Mouse (Mus musculus) MEL (cell line): ENCODE measurements around the gene Mab21l1. TPM values are rescaled to one million over a fixed set of nuclear protein-coding genes. Genes with fewer than 3 reads are reported as not detected.

ENCODE experiments used
- DNase-seq: peaks from one replicate; pipeline ENCODE4 v3.0.0; 2011; ENCODE audit warnings: low read depth, low spot score
- H3K27ac ChIP-seq: 2 replicates; pipeline ENCODE4 v1.5.1; 2012; ENCODE audit warnings: low read depth, mild to moderate bottlenecking, control low read depth, low read length, moderate library complexity; ENCODE audit not compliant: control insufficient read depth
- H3K27me3 ChIP-seq, 2 experiments: fragments of 150-350 bp in 1 of 2; sonication (generic) in 1 of 2; 2 replicates each; pipeline ENCODE4 v1.6.1; 2012; ENCODE audit warnings: low read length in 2 of 2, mild to moderate bottlenecking in 2 of 2, improper control_type of control experiment in 1 of 2, moderate library complexity in 1 of 2; ENCODE audit not compliant: insufficient read depth in 2 of 2, control insufficient read depth in 1 of 2
- H3K36me3 ChIP-seq, 2 experiments: 2 replicates each; pipeline ENCODE4 v1.6.1; 2012 to 2014; ENCODE audit warnings: low read length in 2 of 2, improper control_type of control experiment in 1 of 2, inconsistent platforms in 1 of 2, mild to moderate bottlenecking in 1 of 2; ENCODE audit not compliant: insufficient read depth in 2 of 2, control insufficient read depth in 1 of 2
- H3K4me1 ChIP-seq, 2 experiments: fragments of 150-350 bp in 1 of 2; sonication (generic) in 1 of 2; 2 replicates each; pipeline ENCODE4 v1.6.1; 2012; ENCODE audit warnings: low read length in 2 of 2, improper control_type of control experiment in 1 of 2, mild to moderate bottlenecking in 1 of 2; ENCODE audit not compliant: insufficient read depth in 2 of 2, control insufficient read depth in 1 of 2
- H3K4me3 ChIP-seq, 2 experiments: fragments of 150-350 bp in 1 of 2; sonication (generic) in 1 of 2; 2 replicates each; pipeline ENCODE4 v1.5.1; 2012; ENCODE audit warnings: low read depth in 2 of 2, low read length in 2 of 2, mild to moderate bottlenecking in 2 of 2, moderate library complexity in 2 of 2, control low read depth in 1 of 2, improper control_type of control experiment in 1 of 2; ENCODE audit not compliant: control insufficient read depth in 1 of 2, insufficient read depth in 1 of 2
- H3K79me2 ChIP-seq: 2 replicates; pipeline ENCODE4 v1.6.1; 2012; ENCODE audit warnings: mild to moderate bottlenecking, low read length, moderate library complexity; ENCODE audit not compliant: control insufficient read depth, poor library complexity, insufficient read depth
- H3K9ac ChIP-seq: 2 replicates; pipeline ENCODE4 v1.6.1; 2012; ENCODE audit warnings: low read depth, mild to moderate bottlenecking, control low read depth, low read length, moderate library complexity; ENCODE audit not compliant: control insufficient read depth, poor library complexity, severe bottlenecking
- H3K9me3 ChIP-seq: fragments of 150-350 bp; sonication (generic); replicated peaks from 2 replicates; pipeline ENCODE4 v1.6.1; 2012; ENCODE audit warnings: mild to moderate bottlenecking, low read length, improper control_type of control experiment, moderate library complexity; ENCODE audit not compliant: insufficient read depth
- BHLHE40 ChIP-seq: IDR thresholded peaks from 2 replicates; pipeline ENCODE4 v1.6.1; 2012; ENCODE audit warnings: low read depth, mild to moderate bottlenecking, inconsistent platforms, low read length, improper control_type of control experiment, borderline replicate concordance
- ELF1 ChIP-seq: IDR thresholded peaks from 2 replicates; pipeline ENCODE4 v1.6.1; 2014; ENCODE audit warnings: low read depth, mild to moderate bottlenecking, inconsistent platforms, low read length, improper control_type of control experiment, moderate library complexity
- ETS1 ChIP-seq: IDR thresholded peaks from 2 replicates; pipeline ENCODE4 v1.6.1; 2012; ENCODE audit warnings: low read depth, mild to moderate bottlenecking, inconsistent platforms, low read length, improper control_type of control experiment, moderate library complexity
- MEF2A ChIP-seq: IDR thresholded peaks from 2 replicates; pipeline ENCODE4 v1.6.1; 2014; ENCODE audit warnings: low read depth, mild to moderate bottlenecking, inconsistent platforms, low read length, improper control_type of control experiment; ENCODE audit not compliant: poor library complexity, insufficient replicate concordance, severe bottlenecking; ENCODE audit errors: extremely low read depth
- MXI1 ChIP-seq: IDR thresholded peaks from 2 replicates; pipeline ENCODE4 v1.6.1; 2011; ENCODE audit warnings: mild to moderate bottlenecking, low read depth, low read length, improper control_type of control experiment
- POLR2AphosphoS2 ChIP-seq: IDR thresholded peaks from 2 replicates; pipeline ENCODE4 v1.6.1; 2011; ENCODE audit warnings: low read length, improper control_type of control experiment
- RAD21 ChIP-seq: IDR thresholded peaks from 2 replicates; pipeline ENCODE4 v1.6.1; 2011; ENCODE audit warnings: mild to moderate bottlenecking, low read depth, low read length, improper control_type of control experiment
- SIN3A ChIP-seq: IDR thresholded peaks from 2 replicates; pipeline ENCODE4 v1.6.1; 2012; ENCODE audit warnings: low read length, improper control_type of control experiment, inconsistent platforms
- UBTF ChIP-seq: IDR thresholded peaks from 2 replicates; pipeline ENCODE4 v1.6.1; 2012; ENCODE audit warnings: low read depth, mild to moderate bottlenecking, inconsistent platforms, low read length, improper control_type of control experiment, moderate library complexity, borderline replicate concordance; ENCODE audit not compliant: insufficient read depth
- ZC3H11A ChIP-seq: IDR thresholded peaks from 2 replicates; pipeline ENCODE4 v1.6.1; 2012; ENCODE audit warnings: low read depth, mild to moderate bottlenecking, inconsistent platforms, low read length, improper control_type of control experiment
- ZNF384 ChIP-seq: IDR thresholded peaks from 2 replicates; pipeline ENCODE4 v1.6.1; 2012; ENCODE audit warnings: low read depth, mild to moderate bottlenecking, inconsistent platforms, low read length, improper control_type of control experiment
- polyA plus RNA-seq, 2 experiments: library from polyadenylated mRNA; stranded (reverse) in 1 of 2; unstranded in 1 of 2; fragments of >175 nt in 1 of 2; fragments of >200 nt in 1 of 2; gene quantifications; 2 replicates each; pipeline versions ENCODE4 v1.2.1 to v1.2.4; 2012; ENCODE audit warnings: low replicate concordance in 2 of 2, low read depth in 1 of 2; ENCODE audit not compliant: insufficient read length in 2 of 2, insufficient read depth in 1 of 2, missing spikeins in 1 of 2
- total RNA-seq: library from RNA; depleted of rRNA; stranded (reverse); fragments of 300-350 nt; gene quantifications from 2 replicates; pipeline ENCODE4 v1.2.3, GENCODE M21; 2012

The Mab21l1 gene
- total and polyA plus RNA-seq, 3 experiments = not detected

- Histone ChIP-seq H3K27me3 (peaks cover 0 to 2% of the 10 kb centered on the region in 2 experiments; a peak in 1 of 4 replicates), H3K4me1 (no peaks in the 10 kb centered on the region), H3K9ac (no peak overlapping the region), H3K79me2 (no peaks in the 10 kb centered on the region), H3K36me3 (no peaks in the 10 kb centered on the region), H3K4me3 (no peak overlapping the region), H3K27ac (no peak overlapping the region), H3K9me3 (no peaks in the 10 kb centered on the region)
- DNase-seq = no peak
- TF ChIP-seq ZNF384 (no peak), UBTF (no peak), MXI1 (no peak), RAD21 (no peak), MEF2A (no peak)
Measured at GRCm38 (mm10) chr3:55768654-55769053, 13.7 kb upstream of the Mab21l1 start.

DNA sequence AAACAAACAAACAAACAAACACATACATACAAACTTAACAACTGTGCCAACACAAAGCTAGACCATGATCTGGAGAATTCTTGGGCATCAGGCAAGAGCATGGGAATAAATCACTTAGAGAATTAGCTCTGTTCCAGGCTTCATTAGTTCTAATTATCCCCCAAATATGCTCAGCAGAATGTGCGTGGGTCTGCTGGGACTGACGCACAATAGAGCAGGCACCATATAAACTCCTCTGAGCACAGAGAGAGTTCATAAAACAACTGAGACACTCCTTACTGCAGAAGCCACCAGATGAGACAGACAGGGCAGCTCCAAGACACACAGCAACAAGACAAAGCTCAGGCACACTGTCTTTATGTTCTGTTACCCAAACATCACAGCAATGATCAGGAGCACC, 13.0 kb upstream of the Mab21l1 start:
- no peak overlapping the region for H3K27ac ChIP-seq
- H3K79me2 ChIP-seq = no peaks in the 10 kb centered on the region
- no peak overlapping the region for H3K4me3 ChIP-seq
- H3K4me1 ChIP-seq = no peaks in the 10 kb centered on the region
- H3K9me3 ChIP-seq = no peaks in the 10 kb centered on the region
- H3K27me3 ChIP-seq = peaks cover 0 to 2% of the 10 kb centered on the region in 2 experiments; a peak in 1 of 4 replicates
- DNase-seq = no peak
- no peaks in the 10 kb centered on the region for H3K36me3 ChIP-seq
- H3K9ac ChIP-seq = no peak overlapping the region
- TF ChIP-seq ETS1 (no peak), MEF2A (no peak), BHLHE40 (no peak), RAD21 (no peak)

DNA sequence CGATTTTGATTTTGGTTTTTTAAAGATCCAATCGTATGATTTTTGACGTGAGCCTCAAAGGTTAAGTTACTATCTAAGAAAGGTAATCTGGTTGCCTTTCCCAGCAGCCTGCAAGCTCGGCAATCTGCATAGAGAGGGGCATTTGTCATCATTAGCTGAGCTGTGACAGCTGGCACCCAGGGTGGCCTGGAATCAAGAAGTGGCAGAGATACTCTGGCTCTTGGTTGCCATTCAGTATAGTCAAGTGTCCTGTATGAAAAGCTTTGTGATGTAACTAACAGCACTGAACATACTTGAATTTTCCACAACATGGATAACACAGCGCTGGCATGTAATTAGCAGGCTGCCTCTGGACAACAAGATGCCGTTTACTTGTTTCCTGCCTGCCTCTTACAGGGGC, 8.1 kb upstream of the Mab21l1 start:
- TF ChIP-seq ZC3H11A (no peak), SIN3A (no peak), ELF1 (no peak), POLR2AphosphoS2 (no peak)
- Histone ChIP-seq H3K4me1 (no peaks in the 10 kb centered on the region), H3K9ac (no peak overlapping the region), H3K9me3 (no peaks in the 10 kb centered on the region), H3K27ac (no peak overlapping the region), H3K79me2 (no peaks in the 10 kb centered on the region), H3K4me3 (no peak overlapping the region), H3K27me3 (no peaks in the 10 kb centered on the region; a peak in 1 of 4 replicates), H3K36me3 (no peaks in the 10 kb centered on the region)
- no peak for DNase-seq
